Mouse (Mus musculus) midbrain, postnatal 0 days (tissue): Measurements from ENCODE around the gene Emilin3. TPM values are rescaled to one million over a fixed set of nuclear protein-coding genes. Genes with fewer than 3 reads are reported as not detected.

Experiments used
- ATAC-seq: fragments of 200-750 bp; cut with Nextera tagmentation; 2 replicates; pipeline ENCODE4 v1.8.0; 2017; ENCODE audit warnings: moderate number of reproducible peaks, mild to moderate bottlenecking, moderate TSS enrichment, moderate library complexity; ENCODE audit not compliant: low FRiP score
- DNase-seq: peaks from one replicate; pipeline ENCODE4 v3.0.0-alpha.2; 2015; ENCODE audit warnings: low spot score
- H3K27ac ChIP-seq: fragments of 300-500 bp; sonication (generic); 2 replicates; pipeline ENCODE4 v1.5.1; 2014; ENCODE audit warnings: low read depth, mild to moderate bottlenecking, low read length, mixed read lengths
- H3K27me3 ChIP-seq: fragments of 300-500 bp; sonication (generic); 2 replicates; pipeline ENCODE4 v1.6.1; 2014; ENCODE audit warnings: low read length, control low read depth, mixed read lengths; ENCODE audit not compliant: insufficient read depth
- H3K36me3 ChIP-seq: fragments of 300-500 bp; sonication (generic); 2 replicates; pipeline ENCODE4 v1.6.1; 2014; ENCODE audit warnings: low read length, control low read depth, mixed read lengths; ENCODE audit not compliant: insufficient read depth
- H3K4me1 ChIP-seq: fragments of 300-500 bp; sonication (generic); 2 replicates; pipeline ENCODE4 v1.6.1; 2014; ENCODE audit warnings: mild to moderate bottlenecking, control low read depth, antibody characterized with exemption, low read length, mixed read lengths; ENCODE audit not compliant: insufficient read depth
- H3K4me2 ChIP-seq: fragments of 300-500 bp; sonication (generic); 2 replicates; pipeline ENCODE4 v1.6.1; 2014; ENCODE audit warnings: low read depth, mild to moderate bottlenecking, low read length, mixed read lengths; ENCODE audit not compliant: poor library complexity, severe bottlenecking
- H3K4me3 ChIP-seq: fragments of 300-500 bp; sonication (generic); 2 replicates; pipeline ENCODE4 v1.5.1; 2014; ENCODE audit warnings: low read depth, mild to moderate bottlenecking, low read length, moderate library complexity
- H3K9ac ChIP-seq: fragments of 300-500 bp; sonication (generic); replicated peaks from 2 replicates; pipeline ENCODE4 v1.6.1; 2014; ENCODE audit warnings: mild to moderate bottlenecking, low read length, moderate library complexity, mixed read lengths; ENCODE audit not compliant: poor library complexity, severe bottlenecking
- H3K9me3 ChIP-seq: fragments of 300-500 bp; sonication (generic); 2 replicates; pipeline ENCODE4 v1.6.1; 2016; ENCODE audit warnings: low read length, control low read depth
- CTCF ChIP-seq: IDR thresholded peaks from 2 replicates; pipeline ENCODE4 v1.5.1; 2016; ENCODE audit warnings: antibody characterized with exemption, mild to moderate bottlenecking
- WGBS: fragments of 180-500 bp; shearing (Covaris S2); extraction: QIAGEN DNeasy Blood & Tissue Kit; methylation state at CpG from one replicate; pipeline ENCODE4 v1.1.7; 2014; 5-methylcytosine and 5-hydroxymethylcytosine counted together
- polyA plus RNA-seq: library from polyadenylated mRNA; unstranded; fragments of >200 nt; fragmentation: Nextera tagmentation; extraction: Ambion mirVana; gene quantifications from 2 replicates; pipeline ENCODE4 v1.2.1, GENCODE M21; 2015
- total RNA-seq: library from RNA; depleted of rRNA; stranded (reverse); fragments of >200 nt; gene quantifications from 2 replicates; pipeline ENCODE4 v1.2.3, GENCODE M21; 2014

Gene Emilin3
- total and polyA plus RNA-seq, 2 experiments from 2014 or later = 0.51 to 0.55 TPM

GRCm38 (mm10) chr2:160921285-160921684, 9.2 kb upstream of the Emilin3 start:
- H3K9ac ChIP-seq = no peak overlapping the region
- WGBS = 78% methylated on average over 4 of the region's 7 CpGs
- H3K9me3 ChIP-seq = no peaks in the 10 kb centered on the region
- H3K4me3 ChIP-seq = no peak overlapping the region
- DNase-seq = no peak
- H3K4me1 ChIP-seq = no peaks in the 10 kb centered on the region
- no peak for TF ChIP-seq CTCF
- no peaks in the 10 kb centered on the region for H3K27me3 ChIP-seq
- ATAC-seq = no peak
- H3K27ac ChIP-seq = no peak overlapping the region
- H3K36me3 ChIP-seq = no peaks in the 10 kb centered on the region
- no peak overlapping the region for H3K4me2 ChIP-seq

DNA sequence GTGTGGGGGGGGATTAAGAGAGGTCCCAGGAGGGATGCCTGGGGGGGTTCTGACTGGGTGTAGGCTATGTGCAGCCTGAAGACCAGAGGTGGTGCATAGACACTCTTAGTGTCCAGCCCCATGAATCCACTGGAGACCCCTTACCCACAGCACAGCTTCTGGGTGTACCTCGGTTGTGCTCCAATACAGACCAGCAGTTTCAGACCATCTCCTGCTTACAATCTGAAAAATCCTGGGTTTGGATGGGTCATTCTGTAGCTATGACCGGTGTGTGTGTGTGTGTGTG, 6.7 kb upstream of the Emilin3 start:
- ATAC-seq (no peak), DNase-seq (no peak)
- Histone ChIP-seq H3K9ac (no peak overlapping the region), H3K36me3 (no peaks in the 10 kb centered on the region), H3K27ac (no peak overlapping the region), H3K9me3 (no peaks in the 10 kb centered on the region), H3K27me3 (no peaks in the 10 kb centered on the region), H3K4me3 (no peak overlapping the region), H3K4me1 (no peaks in the 10 kb centered on the region), H3K4me2 (no peak overlapping the region)
- no peak for TF ChIP-seq CTCF
- WGBS = 74% methylated on average over 2 of the region's 2 CpGs

GRCm38 (mm10) chr2:160918154-160918929, 6.2 kb upstream of the Emilin3 start:
- DNase-seq = no peak
- WGBS = 48% methylated on average over 8 of the region's 8 CpGs

GRCm38 (mm10) chr2:160917313-160917712, 5.2 kb upstream of the Emilin3 start:
- no peak for DNase-seq
- Histone ChIP-seq H3K9ac (no peak overlapping the region), H3K27ac (no peak overlapping the region), H3K9me3 (no peaks in the 10 kb centered on the region), H3K4me3 (no peak overlapping the region), H3K4me2 (no peak overlapping the region), H3K4me1 (no peaks in the 10 kb centered on the region), H3K27me3 (peaks cover 9% of the 10 kb centered on the region), H3K36me3 (no peaks in the 10 kb centered on the region)
- TF ChIP-seq CTCF = no peak
- 90% methylated on average over 3 of the region's 3 CpGs for WGBS
- ATAC-seq = no peak

More at GRCm38 (mm10) chr2:160918154-160918929, 6.2 kb upstream of the Emilin3 start:
- Histone ChIP-seq H3K9ac (no peak overlapping the region), H3K27ac (no peak overlapping the region), H3K4me2 (no peak overlapping the region), H3K9me3 (no peaks in the 10 kb centered on the region), H3K36me3 (no peaks in the 10 kb centered on the region), H3K27me3 (no peaks in the 10 kb centered on the region), H3K4me3 (no peak overlapping the region), H3K4me1 (no peaks in the 10 kb centered on the region)
- no peak for ATAC-seq
- no peak for TF ChIP-seq CTCF

GRCm38 (mm10) chr2:160916714-160917113, 4.6 kb upstream of the Emilin3 start:
- 0 out of 2 replicates have a peak, but pooled peaks cover 5% of the 10 kb centered on the region for H3K4me1 ChIP-seq
- H3K27ac ChIP-seq = no peak overlapping the region
- H3K9ac ChIP-seq = no peak overlapping the region
- no peak for TF ChIP-seq CTCF
- no peaks in the 10 kb centered on the region for H3K36me3 ChIP-seq
- H3K4me2 ChIP-seq = no peak overlapping the region
- H3K9me3 ChIP-seq = no peaks in the 10 kb centered on the region
- WGBS = 64% methylated on average over 8 of the region's 8 CpGs
- DNase-seq = no peak
- H3K27me3 ChIP-seq = peaks cover 14% of the 10 kb centered on the region
- no peak for ATAC-seq
- H3K4me3 ChIP-seq = no peak overlapping the region

GRCm38 (mm10) chr2:160915821-160916610, 3.9 kb upstream of the Emilin3 start:
- 79% methylated on average over 13 of the region's 13 CpGs for WGBS

More at GRCm38 (mm10) chr2:160915821-160916610, 3.9 kb upstream of the Emilin3 start:
- peaks cover 18% of the 10 kb centered on the region for H3K27me3 ChIP-seq
- 0 out of 2 replicates have a peak, but pooled peaks cover 5% of the 10 kb centered on the region for H3K4me1 ChIP-seq
- H3K9ac ChIP-seq = no peak overlapping the region
- no peak for DNase-seq
- no peaks in the 10 kb centered on the region for H3K36me3 ChIP-seq
- no peak overlapping the region for H3K27ac ChIP-seq
- H3K4me2 ChIP-seq = no peak overlapping the region
- H3K9me3 ChIP-seq = no peaks in the 10 kb centered on the region
- no peak for TF ChIP-seq CTCF
- no peak for ATAC-seq
- H3K4me3 ChIP-seq = no peak overlapping the region
